Mouse (Mus musculus): ENCODE results near the gene Zc3h15. TPM values are rescaled to one million over a fixed set of nuclear protein-coding genes. Genes with fewer than 3 reads are reported as not detected.
"Not testable (repeated sequence)": the region's sequence is repeated elsewhere in the genome, so short reads cannot be mapped to it uniquely, and the experiment has no call there.

Zc3h15 gene
- polyA plus RNA-seq, 1 experiment from 2014 or later: 191 TPM

DNA sequence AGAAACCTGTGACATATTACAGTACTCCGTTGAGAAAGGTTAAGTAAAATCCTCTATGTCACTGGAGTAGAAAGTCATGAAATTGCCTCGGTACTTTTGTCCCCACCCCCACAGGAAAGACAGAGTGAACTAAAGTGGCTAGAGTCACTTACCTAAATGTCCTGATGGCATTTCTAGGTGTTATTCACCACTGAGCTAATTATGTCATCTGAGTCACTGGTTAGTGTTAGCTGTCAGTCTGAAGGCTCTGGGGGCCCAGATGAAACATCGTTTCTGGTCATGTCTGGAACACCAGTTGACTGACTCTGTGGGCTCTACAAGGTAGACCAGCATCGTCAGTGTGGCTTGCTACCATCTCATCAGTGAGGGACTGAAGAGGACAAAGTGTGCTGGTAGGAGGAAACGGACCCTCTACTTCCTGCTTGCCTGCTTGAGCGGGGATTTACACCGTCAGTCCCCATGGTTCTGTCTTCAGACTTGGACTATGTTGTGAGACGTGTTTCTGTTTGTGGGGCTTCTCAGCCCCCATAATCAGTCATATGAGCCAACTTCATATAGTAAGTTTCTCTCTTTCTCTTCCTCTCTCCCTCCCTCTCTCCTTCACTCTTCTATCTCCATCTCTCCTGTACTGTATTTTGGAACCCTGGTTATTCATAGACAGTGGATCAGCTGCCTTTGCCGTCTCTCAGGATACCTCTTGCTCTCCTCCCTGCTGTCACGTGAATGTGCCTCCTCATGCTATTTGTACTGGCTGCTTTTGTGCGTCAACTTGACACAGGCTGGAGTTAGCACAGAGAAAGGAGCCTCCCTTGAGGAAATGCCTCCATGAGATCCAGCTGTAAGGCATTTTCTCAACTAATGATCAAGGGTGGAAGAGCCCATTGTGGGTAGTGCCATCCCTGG lies 51.4 kb downstream of the Zc3h15 start:
- no peaks in the 10 kb centered on the region for H3K4me1 ChIP-seq (replicated peaks; ENCODE audit: control insufficient read depth, insufficient read depth, low read length)
- no peak for DNase-seq (ENCODE audit: low spot score)

DNA sequence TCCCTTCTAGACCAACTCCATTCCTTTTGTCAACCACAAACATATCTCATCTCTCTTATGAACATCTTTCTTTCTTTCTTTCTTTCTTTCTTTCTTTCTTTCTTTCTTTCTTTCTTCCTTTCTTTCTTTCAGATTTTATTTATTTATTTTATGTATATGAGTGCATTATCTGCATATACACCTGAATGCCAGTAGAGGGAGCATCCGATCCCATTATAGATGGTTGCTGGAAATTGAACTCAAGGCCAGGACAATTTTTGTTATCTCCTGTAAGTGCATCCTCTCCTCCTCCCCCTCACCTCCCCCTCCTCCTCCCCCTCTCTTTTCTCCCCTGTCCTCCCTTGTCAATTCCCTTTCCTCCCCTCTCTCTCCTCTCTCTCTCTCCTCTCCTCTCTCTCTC lies 54.2 kb downstream of the Zc3h15 start:
- no peaks in the 10 kb centered on the region for H3K36me3 ChIP-seq (ENCODE audit: control insufficient read depth, insufficient read depth, low read length)
- H3K4me2 ChIP-seq (replicated peaks; ENCODE audit: low read depth, low read length): no peak overlapping the region
- no peaks in the 10 kb centered on the region for H3K9me3 ChIP-seq (ENCODE audit: control insufficient read depth, low read length)
- no peak overlapping the region for H3K27ac ChIP-seq (ENCODE audit: low read depth, low read length)
- no peak overlapping the region for H3K4me3 ChIP-seq (ENCODE audit: low read depth, low read length)
- WGBS: 67% methylated on average over 1 of the region's 1 CpGs
- no peaks in the 10 kb centered on the region for H3K4me1 ChIP-seq (replicated peaks; ENCODE audit: control insufficient read depth, insufficient read depth, low read length)
- DNase-seq (ENCODE audit: low spot score) (no peak), ATAC-seq (ENCODE audit: low FRiP score) (no peak)
- no peak overlapping the region for H3K9ac ChIP-seq (ENCODE audit: low read depth, low read length)
- H3K27me3 ChIP-seq (ENCODE audit: control insufficient read depth, insufficient read depth, low read length): no peaks in the 10 kb centered on the region

More for the DNA sequence above, 51.4 kb downstream of the Zc3h15 start:
- Histone ChIP-seq H3K27me3 (ENCODE audit: control insufficient read depth, insufficient read depth, low read length) (no peaks in the 10 kb centered on the region), H3K4me3 (ENCODE audit: low read depth, low read length) (no peak overlapping the region), H3K36me3 (ENCODE audit: control insufficient read depth, insufficient read depth, low read length) (no peaks in the 10 kb centered on the region), H3K9me3 (ENCODE audit: control insufficient read depth, low read length) (no peaks in the 10 kb centered on the region), H3K9ac (ENCODE audit: low read depth, low read length) (no peak overlapping the region), H3K27ac (ENCODE audit: low read depth, low read length) (no peak overlapping the region), H3K4me2 (replicated peaks; ENCODE audit: low read depth, low read length) (no peak overlapping the region)
- 80% methylated on average over 11 of the region's 11 CpGs for WGBS
- ATAC-seq (ENCODE audit: low FRiP score): no peak

DNA sequence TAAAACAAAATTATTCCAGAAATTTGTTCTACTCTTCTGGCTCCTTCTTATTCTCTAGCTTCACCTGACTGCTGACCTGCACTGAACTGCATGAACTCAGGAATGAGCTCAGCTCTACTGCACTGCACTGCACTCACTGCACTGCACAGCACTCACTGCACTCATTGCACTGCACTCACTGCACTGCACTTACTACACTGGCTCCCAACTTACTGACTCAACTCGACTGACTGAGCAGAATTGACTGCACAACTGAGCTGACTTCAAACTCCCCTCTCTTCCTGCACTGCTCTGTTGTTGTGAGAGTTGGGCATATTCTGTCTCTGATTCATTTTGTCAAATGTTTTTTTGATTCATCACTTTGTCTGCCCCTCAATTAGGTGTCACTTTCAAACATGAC lies 55.1 kb downstream of the Zc3h15 start:
- ATAC-seq (ENCODE audit: low FRiP score): no peak
- 57% methylated on average over 1 of the region's 1 CpGs for WGBS

DNA sequence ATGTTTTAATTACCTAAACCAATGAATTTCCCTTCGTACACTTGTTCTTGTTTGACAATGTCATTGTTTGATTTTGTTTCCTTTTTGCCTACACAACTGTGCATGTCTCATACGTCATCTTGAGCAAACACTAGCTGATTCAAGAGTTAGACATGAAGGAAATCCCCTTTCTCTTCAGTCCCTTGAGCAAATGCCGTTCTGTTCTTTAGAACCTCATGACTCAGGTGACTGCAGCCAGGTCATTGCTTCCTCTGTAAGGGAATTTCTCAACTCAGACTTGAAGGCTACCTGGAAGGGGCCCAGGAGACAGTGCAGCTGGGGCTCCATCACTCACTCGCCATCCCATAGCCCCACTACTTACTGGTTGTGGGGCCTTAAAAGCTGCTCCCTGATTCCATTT lies 56.4 kb downstream of the Zc3h15 start:
- H3K4me3 ChIP-seq (ENCODE audit: low read depth, low read length): no peak overlapping the region
- no peaks in the 10 kb centered on the region for H3K9me3 ChIP-seq (ENCODE audit: control insufficient read depth, low read length)
- DNase-seq (ENCODE audit: low spot score): no peak
- H3K4me1 ChIP-seq (replicated peaks; ENCODE audit: control insufficient read depth, insufficient read depth, low read length): no peaks in the 10 kb centered on the region
- H3K4me2 ChIP-seq (replicated peaks; ENCODE audit: low read depth, low read length): no peak overlapping the region
- H3K9ac ChIP-seq (ENCODE audit: low read depth, low read length): no peak overlapping the region
- ATAC-seq (ENCODE audit: low FRiP score): no peak
- H3K27ac ChIP-seq (ENCODE audit: low read depth, low read length): no peak overlapping the region
- WGBS: 84% methylated on average over 4 of the region's 4 CpGs
- no peaks in the 10 kb centered on the region for H3K36me3 ChIP-seq (ENCODE audit: control insufficient read depth, insufficient read depth, low read length)
- H3K27me3 ChIP-seq (ENCODE audit: control insufficient read depth, insufficient read depth, low read length): no peaks in the 10 kb centered on the region

More for the DNA sequence above, 55.1 kb downstream of the Zc3h15 start:
- no peak overlapping the region for H3K4me3 ChIP-seq (ENCODE audit: low read depth, low read length)
- H3K4me1 ChIP-seq (replicated peaks; ENCODE audit: control insufficient read depth, insufficient read depth, low read length): no peaks in the 10 kb centered on the region
- H3K27ac ChIP-seq (ENCODE audit: low read depth, low read length): no peak overlapping the region
- no peaks in the 10 kb centered on the region for H3K36me3 ChIP-seq (ENCODE audit: control insufficient read depth, insufficient read depth, low read length)
- no peak for DNase-seq (ENCODE audit: low spot score)
- no peaks in the 10 kb centered on the region for H3K9me3 ChIP-seq (ENCODE audit: control insufficient read depth, low read length)
- no peak overlapping the region for H3K4me2 ChIP-seq (replicated peaks; ENCODE audit: low read depth, low read length)
- no peak overlapping the region for H3K9ac ChIP-seq (ENCODE audit: low read depth, low read length)
- no peaks in the 10 kb centered on the region for H3K27me3 ChIP-seq (ENCODE audit: control insufficient read depth, insufficient read depth, low read length)

DNA sequence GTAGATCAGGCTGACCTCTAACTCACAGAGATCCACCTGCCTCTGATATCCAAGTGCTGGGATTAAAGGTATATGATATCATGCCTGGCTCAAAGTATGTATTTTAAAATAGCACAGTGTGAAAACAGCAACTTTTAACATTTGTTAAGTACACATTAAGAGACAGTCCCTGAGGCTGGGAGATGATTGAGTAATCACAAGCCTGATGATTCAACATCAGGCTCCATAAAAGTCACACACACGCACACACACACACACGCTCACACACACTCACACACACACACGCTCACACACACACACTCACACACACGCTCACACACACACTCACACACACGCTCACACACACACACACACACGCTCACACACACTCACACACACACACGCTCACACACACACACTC lies 58.2 kb downstream of the Zc3h15 start:
- ATAC-seq (ENCODE audit: low FRiP score) (no peak), DNase-seq (ENCODE audit: low spot score) (no peak)
- no peak overlapping the region for H3K4me3 ChIP-seq (ENCODE audit: low read depth, low read length)
- H3K36me3 ChIP-seq (ENCODE audit: control insufficient read depth, insufficient read depth, low read length): no peaks in the 10 kb centered on the region
- H3K9ac ChIP-seq (ENCODE audit: low read depth, low read length): no peak overlapping the region
- 91% methylated on average over 7 of the region's 7 CpGs for WGBS
- no peak overlapping the region for H3K27ac ChIP-seq (ENCODE audit: low read depth, low read length)
- H3K4me2 ChIP-seq (replicated peaks; ENCODE audit: low read depth, low read length): no peak overlapping the region
- H3K4me1 ChIP-seq (replicated peaks; ENCODE audit: control insufficient read depth, insufficient read depth, low read length): no peaks in the 10 kb centered on the region
- H3K27me3 ChIP-seq (ENCODE audit: control insufficient read depth, insufficient read depth, low read length): no peaks in the 10 kb centered on the region
- no peaks in the 10 kb centered on the region for H3K9me3 ChIP-seq (ENCODE audit: control insufficient read depth, low read length)

DNA sequence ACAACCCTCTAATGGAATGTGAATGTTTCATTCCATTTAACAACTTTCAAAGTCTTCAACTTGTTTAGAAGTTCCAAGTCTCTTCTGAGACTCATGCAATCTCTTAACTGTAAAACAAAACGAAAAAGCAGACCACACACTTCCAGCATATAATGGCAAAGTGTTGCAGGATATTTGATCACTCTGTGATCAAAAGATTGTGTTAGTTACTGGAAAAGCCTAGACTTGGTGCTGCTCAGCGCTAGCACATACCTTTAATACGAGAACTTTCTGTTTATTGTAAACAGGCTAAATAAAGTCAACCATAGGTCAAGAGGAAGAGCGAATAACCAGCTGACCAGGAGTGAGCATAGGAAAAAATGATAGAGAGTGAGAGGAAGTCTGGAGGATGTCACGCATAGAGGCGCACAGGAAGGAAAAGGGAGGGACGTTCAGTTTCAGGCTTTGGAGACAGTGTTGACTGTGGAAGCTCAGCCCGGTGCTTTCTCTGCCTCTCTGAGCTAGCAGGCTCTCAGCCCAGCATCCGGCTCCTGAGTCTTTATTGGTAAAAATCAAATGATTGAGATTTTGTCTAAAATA lies 61.4 kb downstream of the Zc3h15 start:
- Histone ChIP-seq H3K27ac (ENCODE audit: low read depth, low read length) (no peak overlapping the region), H3K9me3 (ENCODE audit: control insufficient read depth, low read length) (no peaks in the 10 kb centered on the region), H3K36me3 (ENCODE audit: control insufficient read depth, insufficient read depth, low read length) (no peaks in the 10 kb centered on the region), H3K4me2 (replicated peaks; ENCODE audit: low read depth, low read length) (no peak overlapping the region), H3K4me3 (ENCODE audit: low read depth, low read length) (no peak overlapping the region), H3K4me1 (replicated peaks; ENCODE audit: control insufficient read depth, insufficient read depth, low read length) (no peaks in the 10 kb centered on the region), H3K9ac (ENCODE audit: low read depth, low read length) (no peak overlapping the region), H3K27me3 (ENCODE audit: control insufficient read depth, insufficient read depth, low read length) (no peaks in the 10 kb centered on the region)
- ATAC-seq (ENCODE audit: low FRiP score) (no peak), DNase-seq (ENCODE audit: low spot score) (no peak)
- 87% methylated on average over 9 of the region's 9 CpGs for WGBS

DNA sequence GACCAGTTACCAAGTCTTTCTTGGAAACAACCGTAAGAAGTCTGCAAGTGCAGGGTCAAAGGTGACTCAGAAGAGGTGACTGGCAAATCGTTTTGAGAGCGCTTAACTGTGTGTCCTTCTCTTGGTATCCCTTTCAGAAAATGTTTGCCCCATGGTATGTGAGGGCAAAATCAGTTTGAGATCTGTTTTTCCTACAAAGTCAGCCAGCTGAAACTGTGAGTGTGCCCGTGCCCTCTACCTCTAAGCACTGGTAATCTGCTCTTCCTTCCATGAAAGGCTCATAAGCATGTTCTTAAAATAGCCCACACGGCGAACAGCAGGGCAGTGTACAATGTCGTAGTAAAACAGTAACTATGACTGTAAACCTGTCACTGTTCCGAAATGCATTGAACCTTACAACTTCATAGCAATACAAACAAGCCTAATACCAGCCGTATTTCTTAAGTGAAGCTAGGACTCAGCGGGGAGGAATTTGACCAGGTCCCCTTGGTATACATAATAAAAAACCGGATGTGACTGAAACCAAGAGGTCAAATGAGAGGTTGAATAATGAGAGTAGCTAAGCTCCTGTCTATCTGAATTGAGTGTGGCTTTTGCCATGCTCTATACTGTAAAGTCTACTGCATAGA lies 65.8 kb downstream of the Zc3h15 start:
- ATAC-seq (ENCODE audit: low FRiP score) (no peak), DNase-seq (ENCODE audit: low spot score) (no peak)
- no peaks in the 10 kb centered on the region for H3K27me3 ChIP-seq (ENCODE audit: control insufficient read depth, insufficient read depth, low read length)
- H3K9ac ChIP-seq (ENCODE audit: low read depth, low read length): no peak overlapping the region
- peaks cover 3% of the 10 kb centered on the region; the same call in 1 of the 2 replicates for H3K4me1 ChIP-seq (replicated peaks; ENCODE audit: control insufficient read depth, insufficient read depth, low read length)
- WGBS: 67% methylated on average over 11 of the region's 11 CpGs
- H3K4me2 ChIP-seq (replicated peaks; ENCODE audit: low read depth, low read length): no peak overlapping the region
- no peaks in the 10 kb centered on the region for H3K9me3 ChIP-seq (ENCODE audit: control insufficient read depth, low read length)
- H3K36me3 ChIP-seq (ENCODE audit: control insufficient read depth, insufficient read depth, low read length): no peaks in the 10 kb centered on the region
- H3K27ac ChIP-seq (ENCODE audit: low read depth, low read length): no peak overlapping the region
- H3K4me3 ChIP-seq (ENCODE audit: low read depth, low read length): no peak overlapping the region

DNA sequence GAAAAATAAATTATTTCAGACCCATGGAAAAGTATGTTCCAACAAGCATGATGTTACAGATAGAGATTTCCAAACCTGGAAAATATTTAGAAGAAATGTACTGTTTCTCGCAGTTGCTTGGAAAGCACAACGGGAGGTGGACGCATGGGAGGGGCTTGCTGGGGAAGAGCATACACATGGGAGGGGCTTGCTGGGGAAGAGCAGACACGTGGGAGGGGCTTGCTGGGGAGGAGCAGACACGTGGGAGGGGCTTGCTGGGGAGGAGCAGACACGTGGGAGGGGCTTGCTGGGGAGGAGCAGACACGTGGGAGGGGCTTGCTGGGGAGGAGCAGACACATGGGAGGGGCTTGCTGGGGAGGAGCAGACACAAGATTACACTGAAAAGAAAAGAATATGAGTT lies 69.0 kb downstream of the Zc3h15 start:
- not testable (repeated sequence) for H3K4me1 ChIP-seq (replicated peaks; ENCODE audit: control insufficient read depth, insufficient read depth, low read length); H3K36me3 ChIP-seq (ENCODE audit: control insufficient read depth, insufficient read depth, low read length); H3K9ac ChIP-seq (ENCODE audit: low read depth, low read length); H3K27ac ChIP-seq (ENCODE audit: low read depth, low read length); ATAC-seq (ENCODE audit: low FRiP score); H3K4me2 ChIP-seq (replicated peaks; ENCODE audit: low read depth, low read length); H3K9me3 ChIP-seq (ENCODE audit: control insufficient read depth, low read length); H3K4me3 ChIP-seq (ENCODE audit: low read depth, low read length); DNase-seq (ENCODE audit: low spot score); H3K27me3 ChIP-seq (ENCODE audit: control insufficient read depth, insufficient read depth, low read length)
- 80% methylated on average over 7 of the region's 7 CpGs for WGBS

Data from hindbrain, embryonic 11.5 days (tissue).